Mouse (Mus musculus): ENCODE measurements around the gene Qrfpr. TPM values are rescaled to one million over a fixed set of nuclear protein-coding genes. Genes with fewer than 3 reads are reported as not detected.

Gene Qrfpr
- polyA plus RNA-seq, 1 experiment, result not detected

- Histone ChIP-seq H3ac (ENCODE audit: control insufficient read depth, insufficient read length, low read depth) (no peak overlapping the region), H3K4me3 (ENCODE audit: insufficient read depth, poor library complexity, severe bottlenecking) (no peak overlapping the region), H3K79me3 (ENCODE audit: low read depth) (no peaks in the 10 kb centered on the region), H3K36me3 (ENCODE audit: control insufficient read depth, insufficient read depth) (no peaks in the 10 kb centered on the region), H3K27me3 (ENCODE audit: control insufficient read depth, insufficient read depth, insufficient read length) (no peaks in the 10 kb centered on the region), H3K79me2 (ENCODE audit: control insufficient read depth, insufficient read depth) (no peaks in the 10 kb centered on the region)
- TF ChIP-seq FOSL1 (IDR thresholded peaks at IDR 0.05; ENCODE audit: insufficient read depth, low read length, poor library complexity, severe bottlenecking) (no peak), CEBPB (IDR thresholded peaks at IDR 0.05; ENCODE audit: low read depth) (no peak), MYOD1 (IDR thresholded peaks at IDR 0.05; ENCODE audit: control insufficient read depth, insufficient read length, low read depth) (no peak), MYOG (IDR thresholded peaks at IDR 0.05; ENCODE audit: control insufficient read depth, extremely low read depth, insufficient read length) (no peak), CTCF (IDR thresholded peaks at IDR 0.05; ENCODE audit: control insufficient read depth, insufficient read depth, insufficient read length) (no peak), MAX (IDR thresholded peaks at IDR 0.05) (no peak), USF1 (IDR thresholded peaks at IDR 0.05; ENCODE audit: low read depth) (no peak)
Measured at GRCm38 (mm10) chr3:36207520-36208264, 14.4 kb downstream of the Qrfpr start.

GRCm38 (mm10) chr3:36202932-36203331 is 19.2 kb downstream of the Qrfpr start:
- no peaks in the 10 kb centered on the region for H3K79me2 ChIP-seq (ENCODE audit: control insufficient read depth, insufficient read depth)
- no peak overlapping the region for H3ac ChIP-seq (ENCODE audit: control insufficient read depth, insufficient read length, low read depth)
- no peaks in the 10 kb centered on the region for H3K36me3 ChIP-seq (ENCODE audit: control insufficient read depth, insufficient read depth)
- H3K4me3 ChIP-seq (ENCODE audit: insufficient read depth, poor library complexity, severe bottlenecking), result no peak overlapping the region
- no peaks in the 10 kb centered on the region for H3K27me3 ChIP-seq (ENCODE audit: control insufficient read depth, insufficient read depth, insufficient read length)
- TF ChIP-seq MYOG (IDR thresholded peaks at IDR 0.05; ENCODE audit: control insufficient read depth, extremely low read depth, insufficient read length), result no peak
- TF ChIP-seq USF1 (IDR thresholded peaks at IDR 0.05; ENCODE audit: low read depth), result no peak
- TF ChIP-seq CEBPB (IDR thresholded peaks at IDR 0.05; ENCODE audit: low read depth), result no peak
- no peak for TF ChIP-seq CTCF (IDR thresholded peaks at IDR 0.05; ENCODE audit: control insufficient read depth, insufficient read depth, insufficient read length)
- TF ChIP-seq MYOD1 (IDR thresholded peaks at IDR 0.05; ENCODE audit: control insufficient read depth, insufficient read length, low read depth), result no peak
- no peak for TF ChIP-seq FOSL1 (IDR thresholded peaks at IDR 0.05; ENCODE audit: insufficient read depth, low read length, poor library complexity, severe bottlenecking)
- H3K79me3 ChIP-seq (ENCODE audit: low read depth), result no peaks in the 10 kb centered on the region

DNA sequence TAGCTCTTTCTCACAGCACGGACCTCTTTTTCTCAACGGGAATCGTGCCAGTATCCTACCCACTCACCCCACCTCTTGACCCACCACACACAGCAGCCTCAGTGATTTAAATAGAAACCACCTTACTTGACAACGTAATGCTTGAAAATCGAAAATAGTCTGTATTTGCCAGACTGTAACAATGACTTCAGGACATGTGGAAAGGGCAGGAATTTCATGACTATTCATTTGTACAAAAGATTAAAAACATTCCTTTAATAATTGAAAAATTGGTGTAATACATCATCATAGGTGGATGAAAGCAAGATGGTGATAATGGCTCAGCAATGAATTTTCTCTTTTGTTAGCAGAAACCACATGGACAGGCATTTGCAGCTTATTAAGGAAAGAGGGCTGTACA is 21.0 kb downstream of the Qrfpr start:
- Histone ChIP-seq H3K36me3 (ENCODE audit: control insufficient read depth, insufficient read depth) (no peaks in the 10 kb centered on the region), H3K4me3 (ENCODE audit: insufficient read depth, poor library complexity, severe bottlenecking) (no peak overlapping the region)
- no peak for TF ChIP-seq MYOG (IDR thresholded peaks at IDR 0.05; ENCODE audit: control insufficient read depth, extremely low read depth, insufficient read length)
- TF ChIP-seq MAX (IDR thresholded peaks at IDR 0.05), result no peak
- no peak for TF ChIP-seq MYOD1 (IDR thresholded peaks at IDR 0.05; ENCODE audit: control insufficient read depth, insufficient read length, low read depth)
- TF ChIP-seq CEBPB (IDR thresholded peaks at IDR 0.05; ENCODE audit: low read depth), result no peak
- no peak for TF ChIP-seq CTCF (IDR thresholded peaks at IDR 0.05; ENCODE audit: control insufficient read depth, insufficient read depth, insufficient read length)
- TF ChIP-seq USF1 (IDR thresholded peaks at IDR 0.05; ENCODE audit: low read depth), result no peak
- no peak for TF ChIP-seq FOSL1 (IDR thresholded peaks at IDR 0.05; ENCODE audit: insufficient read depth, low read length, poor library complexity, severe bottlenecking)

GRCm38 (mm10) chr3:36189243-36189642 is 32.9 kb downstream of the Qrfpr start:
- no peak overlapping the region for H3K4me3 ChIP-seq (ENCODE audit: insufficient read depth, poor library complexity, severe bottlenecking)
- no peak for TF ChIP-seq MYOG (IDR thresholded peaks at IDR 0.05; ENCODE audit: control insufficient read depth, extremely low read depth, insufficient read length)
- TF ChIP-seq MAX (IDR thresholded peaks at IDR 0.05), result no peak
- TF ChIP-seq USF1 (IDR thresholded peaks at IDR 0.05; ENCODE audit: low read depth), result no peak
- peak; percentile 86 for TF ChIP-seq CEBPB (IDR thresholded peaks at IDR 0.05; ENCODE audit: low read depth)
- TF ChIP-seq CTCF (IDR thresholded peaks at IDR 0.05; ENCODE audit: control insufficient read depth, insufficient read depth, insufficient read length), result no peak
- TF ChIP-seq MYOD1 (IDR thresholded peaks at IDR 0.05; ENCODE audit: control insufficient read depth, insufficient read length, low read depth), result no peak
- peak; percentile 17 for TF ChIP-seq FOSL1 (IDR thresholded peaks at IDR 0.05; ENCODE audit: insufficient read depth, low read length, poor library complexity, severe bottlenecking)
- H3K27me3 ChIP-seq (ENCODE audit: control insufficient read depth, insufficient read depth, insufficient read length), result no peaks in the 10 kb centered on the region
- H3K36me3 ChIP-seq (ENCODE audit: control insufficient read depth, insufficient read depth), result no peaks in the 10 kb centered on the region
- H3ac ChIP-seq (ENCODE audit: control insufficient read depth, insufficient read length, low read depth), result no peak overlapping the region
- no peaks in the 10 kb centered on the region for H3K79me3 ChIP-seq (ENCODE audit: low read depth)
- H3K79me2 ChIP-seq (ENCODE audit: control insufficient read depth, insufficient read depth), result no peaks in the 10 kb centered on the region

More for the DNA sequence above, 21.0 kb downstream of the Qrfpr start:
- Histone ChIP-seq H3K27me3 (ENCODE audit: control insufficient read depth, insufficient read depth, insufficient read length) (no peaks in the 10 kb centered on the region), H3K79me2 (ENCODE audit: control insufficient read depth, insufficient read depth) (no peaks in the 10 kb centered on the region), H3ac (ENCODE audit: control insufficient read depth, insufficient read length, low read depth) (no peak overlapping the region), H3K79me3 (ENCODE audit: low read depth) (no peaks in the 10 kb centered on the region)

DNA sequence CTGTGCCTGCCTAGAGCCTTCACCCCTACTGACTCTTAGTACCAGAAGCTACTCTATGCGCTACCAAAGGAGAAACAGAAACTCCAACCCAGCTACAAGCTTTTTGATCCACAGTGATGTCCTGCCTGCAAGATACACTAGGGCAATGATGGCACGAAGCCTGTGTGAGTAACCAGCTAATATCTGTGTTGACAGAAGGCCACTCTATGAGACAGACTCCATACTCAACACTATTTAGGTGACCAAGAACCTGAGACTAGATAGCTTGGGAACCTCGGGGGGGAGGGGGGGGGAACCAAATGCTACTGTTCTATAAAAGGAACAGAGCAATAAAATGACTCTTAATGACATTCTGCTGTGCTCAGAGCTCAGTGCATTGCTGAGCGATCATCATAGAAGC is 35.6 kb downstream of the Qrfpr start:
- no peaks in the 10 kb centered on the region for H3K79me2 ChIP-seq (ENCODE audit: control insufficient read depth, insufficient read depth)
- H3ac ChIP-seq (ENCODE audit: control insufficient read depth, insufficient read length, low read depth), result no peak overlapping the region
- no peak overlapping the region for H3K4me3 ChIP-seq (ENCODE audit: insufficient read depth, poor library complexity, severe bottlenecking)
- TF ChIP-seq MYOD1 (IDR thresholded peaks at IDR 0.05; ENCODE audit: control insufficient read depth, insufficient read length, low read depth) (no peak), CEBPB (IDR thresholded peaks at IDR 0.05; ENCODE audit: low read depth) (no peak), CTCF (IDR thresholded peaks at IDR 0.05; ENCODE audit: control insufficient read depth, insufficient read depth, insufficient read length) (no peak), USF1 (IDR thresholded peaks at IDR 0.05; ENCODE audit: low read depth) (no peak), MYOG (IDR thresholded peaks at IDR 0.05; ENCODE audit: control insufficient read depth, extremely low read depth, insufficient read length) (no peak), FOSL1 (IDR thresholded peaks at IDR 0.05; ENCODE audit: insufficient read depth, low read length, poor library complexity, severe bottlenecking) (no peak), MAX (IDR thresholded peaks at IDR 0.05) (no peak)
- H3K27me3 ChIP-seq (ENCODE audit: control insufficient read depth, insufficient read depth, insufficient read length), result no peaks in the 10 kb centered on the region
- no peaks in the 10 kb centered on the region for H3K79me3 ChIP-seq (ENCODE audit: low read depth)
- no peaks in the 10 kb centered on the region for H3K36me3 ChIP-seq (ENCODE audit: control insufficient read depth, insufficient read depth)
